Mouse (Mus musculus): ENCODE results near the gene Setx. TPM values are rescaled to one million over a fixed set of nuclear protein-coding genes. Genes with fewer than 3 reads are reported as not detected.

Setx gene
- 829 TPM for polyA plus RNA-seq (2014; fragmentation: Illumina TruSeq; extraction: RNeasy Lipid Tissue Mini Kit (QIAGEN cat#74804); ENCODE audit: low read depth, low replicate concordance)

GRCm38 (mm10) chr2:29123907-29124569 is at the start of gene Setx:
TSS of gene Setx (plus strand) at chr2:29124181.

Other genes starting within 250 kb of the Setx start
- not detected for gene Barhl1, start 207.5 kb upstream of the Setx start, polyA plus RNA-seq (2014; fragmentation: Illumina TruSeq; extraction: RNeasy Lipid Tissue Mini Kit (QIAGEN cat#74804); ENCODE audit: low read depth, low replicate concordance)
- gene Cfap77, start 69.1 kb upstream of the Setx start, polyA plus RNA-seq (2014; fragmentation: Illumina TruSeq; extraction: RNeasy Lipid Tissue Mini Kit (QIAGEN cat#74804); ENCODE audit: low read depth, low replicate concordance) = 11.5 TPM
- 17.7 TPM for gene Ttf1, start 63.9 kb upstream of the Setx start, polyA plus RNA-seq (2014; fragmentation: Illumina TruSeq; extraction: RNeasy Lipid Tissue Mini Kit (QIAGEN cat#74804); ENCODE audit: low read depth, low replicate concordance)
- gene Ntng2, start 128.8 kb downstream of the Setx start, polyA plus RNA-seq (2014; fragmentation: Illumina TruSeq; extraction: RNeasy Lipid Tissue Mini Kit (QIAGEN cat#74804); ENCODE audit: low read depth, low replicate concordance) = not detected
- 8.6 TPM for gene Med27, start 222.6 kb downstream of the Setx start, polyA plus RNA-seq (2014; fragmentation: Illumina TruSeq; extraction: RNeasy Lipid Tissue Mini Kit (QIAGEN cat#74804); ENCODE audit: low read depth, low replicate concordance)

All from testis, adult 10 weeks (tissue).